Mouse (Mus musculus) A20 (cell line): ENCODE measurements at regions not wholly inside any gene's neighbourhood (a gene's known extent, or its start where the extent isn't known, plus 50 kb on each side); places are given as distances from the start of the nearest gene placed in this dataset.

Experiments used
- DNase-seq: peaks from one replicate; pipeline ENCODE4 v3.0.0-alpha.2; 2011; ENCODE audit warnings: low read depth, low spot score

DNA sequence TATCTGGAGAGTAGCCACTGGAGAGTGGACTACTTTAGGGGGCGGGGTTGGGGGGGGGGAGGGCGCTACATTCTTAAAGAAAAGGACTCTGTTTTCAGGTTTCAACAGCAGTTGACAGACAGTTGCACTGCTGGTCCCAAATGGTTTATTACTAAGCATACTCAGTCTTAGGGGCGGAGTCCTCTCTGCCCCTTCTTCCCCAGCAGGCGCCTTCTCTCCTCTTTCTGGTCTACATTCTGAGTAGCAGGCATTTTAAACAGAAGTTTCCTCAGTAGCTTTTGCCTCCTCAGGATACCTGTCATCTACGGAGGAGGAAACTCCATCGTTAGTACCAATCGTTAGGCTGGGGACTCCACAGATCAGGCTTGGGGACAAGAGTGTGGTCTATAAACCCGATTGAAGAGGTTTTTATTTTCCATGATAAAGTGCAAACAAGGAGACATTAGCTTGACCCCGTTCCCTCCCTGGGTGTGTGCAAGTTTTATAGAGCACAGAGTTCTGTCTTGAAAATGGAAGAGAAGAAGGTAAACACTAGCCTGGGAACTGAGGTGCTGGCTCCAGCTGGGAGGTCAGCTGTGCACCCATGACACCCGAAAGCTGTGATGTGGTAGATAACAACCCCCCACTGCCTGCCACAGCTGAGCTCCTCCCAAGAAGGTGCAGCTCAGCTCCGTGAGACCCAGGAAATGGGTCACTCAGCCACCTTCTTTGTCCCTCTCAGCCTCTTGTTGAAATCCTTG lies 107.8 kb downstream of the Btg1 start:
- peak; percentile 3 for DNase-seq

DNA sequence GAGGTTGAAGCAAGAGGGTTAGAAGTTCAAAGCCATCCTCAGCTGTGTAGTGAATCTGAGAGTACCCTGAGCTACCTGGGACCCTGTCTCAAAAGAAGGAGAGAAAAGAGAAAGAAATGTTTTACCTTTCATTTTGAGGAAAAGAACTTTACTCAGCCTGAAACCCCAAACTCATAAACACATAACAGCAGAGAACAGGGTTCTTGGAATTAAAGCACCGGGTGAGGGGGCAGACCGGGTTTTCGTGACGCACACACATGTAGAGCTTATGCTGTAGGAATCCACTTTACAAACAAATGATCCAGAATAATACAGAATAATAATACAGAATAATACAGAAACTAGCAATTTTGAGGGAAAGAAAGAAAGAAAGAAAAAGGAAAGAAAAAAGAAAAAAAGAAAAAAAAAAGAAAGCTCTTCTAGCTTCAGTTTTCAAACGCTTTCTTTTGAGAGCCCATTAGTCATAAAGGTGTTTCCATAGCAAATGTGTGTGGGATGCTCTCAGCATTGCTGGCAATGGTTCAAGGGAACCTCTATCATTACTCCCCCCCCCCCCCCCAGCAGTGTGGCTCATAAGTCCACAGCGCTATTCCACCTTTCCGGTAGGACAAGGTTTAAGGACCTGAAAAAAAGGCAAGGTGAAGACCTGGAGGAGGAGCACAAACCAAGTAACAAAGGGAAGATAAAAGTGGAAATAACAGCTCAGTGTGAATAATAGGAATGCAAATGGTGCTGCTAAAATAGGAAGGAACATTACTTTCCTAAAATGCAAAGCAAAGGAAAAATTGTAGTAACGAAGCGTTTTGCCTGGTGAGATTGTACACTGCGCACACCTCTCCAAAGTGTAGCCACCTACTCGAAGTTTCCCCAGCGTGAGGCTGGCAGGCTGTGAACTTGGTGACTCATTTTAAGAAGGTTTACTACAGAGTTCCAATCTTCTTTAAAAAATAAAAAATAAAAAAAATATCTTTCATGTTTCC lies 110.3 kb downstream of the Btg1 start:
- DNase-seq = no peak

DNA sequence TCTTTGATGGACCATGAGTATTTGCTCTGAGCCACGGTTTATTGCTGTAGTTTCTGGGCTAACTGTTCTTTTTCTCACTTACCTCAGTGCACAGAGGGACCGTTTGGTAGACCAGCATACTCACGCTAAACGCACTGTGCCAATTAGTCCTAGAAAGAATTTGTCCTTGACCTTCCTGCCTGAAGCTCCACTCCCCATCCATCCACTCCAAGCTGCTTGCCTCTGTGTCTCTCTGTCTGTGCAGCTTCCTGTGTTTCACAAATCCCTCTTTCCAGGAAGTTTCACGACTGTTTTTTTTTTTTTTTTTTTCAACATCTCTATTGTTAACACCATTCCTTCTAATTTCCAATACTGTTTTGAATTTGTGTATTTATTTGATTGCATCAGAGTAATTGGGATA lies 116.8 kb downstream of the Btg1 start:
- no peak for DNase-seq

DNA sequence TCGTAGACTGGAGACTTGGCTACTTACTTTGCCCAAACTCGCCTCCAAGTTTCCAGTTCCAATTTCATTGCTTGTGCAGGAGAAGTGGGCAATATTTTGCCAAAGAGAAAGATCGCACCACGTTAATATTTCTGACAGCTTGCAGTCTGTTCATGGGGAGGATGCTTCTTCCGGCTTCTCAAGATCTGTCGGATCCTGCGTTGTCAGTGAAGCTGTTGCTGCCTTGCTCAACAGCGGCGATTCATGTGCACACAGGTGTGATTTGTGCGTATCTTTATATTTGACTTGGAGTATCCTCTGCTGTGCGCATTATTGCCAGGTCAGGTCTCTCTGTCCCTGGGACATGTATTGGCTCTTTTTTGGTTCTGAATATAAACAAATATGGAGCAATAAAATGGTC lies 118.3 kb downstream of the Btg1 start:
- DNase-seq = no peak

DNA sequence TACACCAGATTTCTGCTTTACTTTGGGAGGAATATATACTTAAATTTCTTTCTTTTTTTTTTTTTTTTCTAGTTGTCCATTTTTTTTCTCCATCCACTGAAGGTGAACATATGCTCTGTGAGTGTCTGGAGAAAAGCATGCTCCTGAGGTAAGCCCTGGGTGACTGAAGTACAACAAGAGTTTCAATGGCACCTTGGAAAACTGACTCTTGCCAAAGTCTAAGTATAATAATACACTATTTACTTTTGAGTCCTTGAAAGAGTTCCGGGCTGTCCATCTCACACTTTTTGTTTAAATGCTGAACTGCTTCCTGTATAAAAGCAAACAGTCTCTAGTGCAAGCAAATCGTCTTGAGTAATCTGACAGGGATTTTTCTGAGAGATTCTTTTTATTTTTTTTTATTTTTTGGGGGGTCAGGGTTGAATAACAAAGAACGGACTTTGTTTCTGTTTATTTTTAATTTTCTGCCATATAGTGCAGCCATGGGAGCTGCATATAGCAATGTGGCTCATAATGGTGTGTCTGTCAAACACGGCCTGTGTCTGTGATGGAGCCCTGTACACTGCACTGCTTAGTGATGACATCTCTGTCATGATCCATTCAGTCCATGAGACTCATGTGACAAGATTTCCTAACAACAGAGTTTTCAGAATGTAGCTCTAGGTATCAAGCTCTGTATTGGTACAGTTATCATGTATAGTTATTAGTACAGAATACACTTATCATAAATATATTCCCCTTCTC lies 119.3 kb downstream of the Btg1 start:
- DNase-seq = no peak

DNA sequence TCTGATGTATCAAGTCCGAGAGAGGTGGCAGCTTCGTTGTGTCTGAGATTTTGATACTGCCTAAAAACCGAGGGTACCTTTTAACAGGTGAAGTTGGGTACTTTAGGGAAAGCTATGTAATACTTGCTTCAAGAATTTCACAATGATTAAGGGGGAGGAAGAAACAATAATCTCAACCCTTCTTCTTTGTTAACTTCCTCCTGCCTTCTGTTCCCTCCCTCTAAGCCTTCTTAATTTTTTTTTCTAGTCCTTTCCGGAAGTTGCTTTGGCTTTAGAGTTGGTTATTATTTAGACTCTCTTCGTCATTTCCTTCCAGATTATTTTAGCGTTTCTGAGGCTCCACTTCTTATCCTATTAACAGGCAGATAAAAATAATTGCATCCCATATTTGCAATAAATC lies 121.2 kb downstream of the Btg1 start:
- no peak for DNase-seq

DNA sequence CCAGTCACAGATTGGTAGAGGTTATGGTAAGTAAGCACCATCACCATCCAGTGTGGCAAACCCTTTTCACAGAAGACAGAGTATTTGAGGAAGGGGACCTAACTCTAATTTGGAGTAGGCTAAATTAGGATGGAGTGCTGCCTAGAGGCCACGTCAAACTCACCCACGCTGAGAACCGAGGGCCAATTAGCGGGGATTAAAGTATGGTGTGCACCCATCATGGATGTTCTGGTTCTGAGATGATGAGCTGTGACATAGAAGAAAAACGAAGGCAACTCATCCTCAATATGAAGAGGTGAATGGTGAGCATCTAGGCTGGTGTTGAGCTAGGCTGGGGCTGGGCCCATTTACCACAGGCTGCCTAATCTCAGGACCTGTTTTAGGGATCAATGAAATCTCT lies 121.8 kb downstream of the Btg1 start:
- DNase-seq = no peak

DNA sequence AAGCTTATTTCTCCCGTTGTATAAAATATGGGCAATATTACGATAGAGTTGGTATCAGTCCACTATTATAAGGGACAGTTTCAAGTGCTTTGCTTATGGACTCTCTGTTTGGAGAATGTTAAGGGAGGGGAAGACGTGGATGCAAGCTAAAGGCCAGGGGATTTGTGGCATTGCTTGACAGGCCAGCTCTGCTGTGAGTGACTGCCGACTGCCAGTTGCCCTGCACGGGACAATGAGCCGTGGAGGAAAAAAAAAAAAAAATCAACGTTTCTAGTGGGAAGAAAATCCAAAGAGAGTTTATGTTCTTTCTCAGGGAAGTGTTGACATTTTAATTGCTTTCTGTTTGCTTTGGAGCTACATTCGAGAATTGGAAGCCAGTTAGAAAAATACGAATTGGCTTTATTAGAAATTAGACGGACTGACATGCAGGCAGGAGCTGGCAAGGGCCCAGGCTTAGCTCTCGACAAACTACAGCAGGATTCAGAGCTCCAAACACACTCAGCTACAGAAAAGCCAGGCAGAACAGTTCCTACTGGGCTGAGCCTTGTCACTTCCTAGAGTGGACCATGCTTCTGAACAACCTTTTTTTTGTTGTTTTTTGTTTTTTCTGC lies 127.5 kb downstream of the Btg1 start:
- DNase-seq = no peak

DNA sequence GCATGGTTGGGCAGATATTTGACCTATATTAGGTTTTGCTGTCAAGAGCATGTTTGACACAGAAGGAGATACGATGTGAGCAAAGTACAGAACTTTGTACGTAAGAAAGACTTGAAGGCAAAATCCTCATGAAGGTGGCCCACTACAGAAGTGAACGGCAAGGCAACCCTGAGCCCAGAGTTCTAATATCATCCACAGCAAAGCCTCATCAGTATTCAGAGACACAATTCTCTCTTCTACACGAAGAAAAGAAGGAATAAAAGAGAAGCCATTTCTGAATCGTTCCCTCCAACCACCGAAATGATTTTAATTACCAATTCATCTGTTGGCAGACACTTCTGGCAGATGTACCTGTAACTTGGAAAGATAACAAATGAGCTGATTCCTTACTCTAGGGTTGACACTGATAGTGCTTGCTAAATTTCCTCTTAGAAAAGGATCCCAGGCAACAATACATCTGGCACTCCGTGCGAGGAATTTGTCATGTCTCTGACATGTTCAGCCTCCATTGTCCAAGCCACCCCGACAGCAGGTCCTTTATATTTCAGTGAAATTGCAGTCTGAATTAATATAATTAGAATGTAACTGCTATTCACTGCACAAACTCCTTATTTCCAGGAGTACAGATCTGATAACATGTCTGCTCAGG lies 130.3 kb downstream of the Btg1 start:
- no peak for DNase-seq

DNA sequence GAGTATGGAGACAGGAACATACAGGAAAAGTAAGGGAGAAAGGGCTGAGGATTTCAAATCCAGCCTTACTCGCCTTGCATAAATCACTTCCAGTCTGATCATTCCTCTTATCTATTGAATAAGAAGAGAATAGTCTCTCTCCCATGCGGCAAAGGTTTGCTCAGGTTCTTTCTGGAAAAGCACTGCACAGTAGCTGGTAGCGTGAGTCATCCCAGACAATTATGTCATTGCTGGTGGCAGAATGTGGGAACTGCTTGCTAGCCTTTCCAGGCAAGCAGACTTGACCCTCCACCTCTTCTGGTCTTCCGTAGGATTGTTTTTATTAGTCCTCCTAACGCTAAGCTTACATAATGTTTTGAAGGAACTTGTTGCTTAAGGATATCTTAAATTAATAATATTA lies 134.1 kb downstream of the Btg1 start:
- no peak for DNase-seq

DNA sequence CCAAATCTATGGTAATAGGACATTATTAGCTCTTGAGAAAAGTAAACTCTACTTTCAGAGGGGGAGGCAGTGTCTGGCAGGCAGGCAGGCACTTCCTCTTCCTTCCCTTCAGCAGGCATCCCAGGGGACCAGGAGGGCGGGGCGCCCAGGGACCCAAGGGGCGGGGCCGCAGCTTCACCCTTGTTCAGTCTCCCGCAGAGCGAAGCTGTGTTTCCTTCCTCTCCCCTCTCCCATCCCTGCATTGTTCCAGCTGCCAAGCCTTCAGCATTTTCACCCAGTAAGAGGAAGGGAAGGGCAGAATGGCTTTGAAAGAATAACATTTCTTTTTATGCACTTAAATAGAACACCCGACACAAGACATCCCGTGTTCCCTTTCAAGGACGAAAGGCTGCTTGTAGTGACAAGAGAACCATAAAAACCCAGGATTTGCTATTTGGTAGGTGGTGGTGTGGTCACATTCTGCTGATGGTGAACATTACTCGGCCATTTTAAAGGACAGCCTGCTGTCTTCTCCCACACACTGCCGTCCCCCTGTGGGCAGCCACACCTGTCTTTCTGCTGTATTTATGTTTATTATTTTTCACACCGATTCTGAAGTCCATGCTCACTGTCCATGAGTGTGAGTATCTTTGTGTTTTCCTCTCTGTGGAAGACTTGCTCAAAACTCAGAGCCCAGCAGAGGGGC lies 134.9 kb downstream of the Btg1 start:
- DNase-seq = peak; percentile 88

DNA sequence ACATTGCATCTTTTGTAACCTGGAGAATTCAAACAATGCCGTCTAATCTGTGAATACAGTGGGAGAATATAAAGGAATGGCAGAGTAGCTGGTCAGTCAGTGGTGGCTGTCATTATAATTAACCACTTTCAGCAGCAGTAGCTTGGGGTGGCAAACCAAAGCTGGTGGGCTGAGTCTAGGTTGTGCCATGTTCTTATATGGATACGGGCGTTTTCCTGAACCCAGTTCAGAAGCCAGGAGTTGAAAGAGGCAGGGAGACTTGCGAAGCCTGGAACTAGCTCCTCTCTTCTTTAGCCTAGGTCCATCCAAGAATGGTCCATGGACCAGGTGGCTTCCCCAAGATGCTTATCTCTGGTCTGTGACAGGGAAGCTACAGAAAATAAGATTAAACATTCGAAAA lies 135.7 kb downstream of the Btg1 start:
- DNase-seq = no peak

DNA sequence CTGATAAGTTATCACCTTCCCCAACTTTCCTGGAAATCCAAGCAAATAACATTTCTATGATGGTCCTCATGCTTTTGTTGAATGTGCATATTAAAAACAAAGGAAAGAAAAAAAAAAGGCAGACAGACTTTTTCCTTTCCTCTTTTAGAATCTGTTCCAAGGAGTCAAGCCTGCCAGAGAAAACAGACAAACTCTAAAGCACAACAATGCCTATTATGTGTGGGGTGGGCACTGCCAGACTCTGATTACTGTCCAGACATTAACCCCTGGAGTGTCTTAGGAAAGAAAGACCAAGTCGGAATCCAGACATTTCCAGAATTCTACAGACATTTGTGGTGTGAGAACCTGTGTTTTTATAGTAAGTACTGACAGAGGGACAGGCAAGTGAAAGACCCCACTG lies 136.7 kb downstream of the Btg1 start:
- DNase-seq = no peak

DNA sequence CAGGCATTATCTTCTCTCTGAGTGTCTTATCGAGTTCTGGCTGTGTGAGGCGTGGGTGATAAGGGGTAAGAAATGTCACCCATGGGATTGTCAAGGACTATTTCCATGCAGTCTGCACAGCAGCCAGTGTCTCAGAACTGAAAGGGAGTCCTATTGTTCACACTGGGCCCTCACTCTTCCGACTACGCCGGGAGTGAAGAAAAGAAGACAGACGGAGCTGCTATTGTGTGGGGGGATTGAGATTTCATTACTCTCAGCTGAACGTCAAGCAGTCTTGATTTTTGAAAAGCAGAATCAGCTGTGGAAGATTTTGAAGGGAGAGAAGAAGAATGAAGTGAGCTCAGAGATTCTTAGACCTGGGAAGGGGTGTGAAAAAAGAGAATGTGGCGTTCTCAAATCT lies 138.9 kb downstream of the Btg1 start:
- no peak for DNase-seq

DNA sequence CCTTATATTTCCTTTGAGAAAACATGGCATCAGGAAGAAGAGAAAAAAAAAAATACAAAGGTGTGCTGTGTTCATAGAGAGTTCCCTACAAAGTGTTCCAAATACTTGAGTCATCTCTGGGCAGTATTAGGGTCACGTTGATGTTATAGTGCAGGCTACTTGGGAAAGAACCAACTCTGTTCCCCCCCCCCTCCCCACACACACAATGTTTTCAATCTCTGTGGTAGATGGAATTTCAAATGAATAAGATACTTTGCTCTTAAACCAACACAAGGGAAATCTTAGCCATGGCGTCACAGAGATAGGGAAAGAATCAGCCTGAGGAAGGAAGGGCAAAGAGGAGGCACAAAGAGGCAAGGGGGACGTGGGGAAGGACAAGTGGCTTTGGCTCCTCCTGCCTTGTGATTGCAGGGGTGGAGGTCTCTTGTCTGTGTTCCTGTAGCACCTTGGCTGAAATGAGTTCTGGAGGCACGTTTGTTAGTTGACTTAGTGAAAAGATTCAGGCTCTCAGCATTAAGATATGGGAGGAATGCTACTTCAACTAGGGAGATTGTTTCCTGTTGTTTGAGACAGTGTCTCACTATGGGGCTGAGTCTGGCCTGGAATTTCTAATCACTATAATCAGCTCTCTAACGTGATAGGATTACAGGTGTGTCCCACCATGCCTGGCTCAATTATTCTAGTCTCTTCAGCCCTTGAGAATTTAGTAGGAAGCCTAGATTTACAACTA lies 139.7 kb downstream of the Btg1 start:
- no peak for DNase-seq

DNA sequence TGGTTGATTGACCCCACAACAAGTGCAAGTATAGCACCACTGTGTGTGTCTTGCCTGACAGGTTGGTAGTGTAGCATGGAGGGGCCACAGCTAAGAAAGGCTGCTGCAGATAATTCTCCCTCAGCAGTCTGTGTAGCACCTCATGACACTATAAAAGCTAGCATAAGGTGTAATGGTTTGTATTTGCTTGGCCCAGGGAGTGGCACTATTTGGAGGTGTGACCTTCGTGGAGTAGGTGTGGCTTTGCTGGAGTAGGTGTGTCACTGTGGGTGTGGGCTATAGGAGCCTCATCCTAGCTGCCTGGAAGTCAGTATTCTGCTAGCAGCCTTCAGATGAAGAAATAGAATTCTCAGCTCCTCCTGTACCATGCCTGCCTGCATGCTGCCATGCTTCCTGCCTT lies 140.5 kb downstream of the Btg1 start:
- DNase-seq = no peak

DNA sequence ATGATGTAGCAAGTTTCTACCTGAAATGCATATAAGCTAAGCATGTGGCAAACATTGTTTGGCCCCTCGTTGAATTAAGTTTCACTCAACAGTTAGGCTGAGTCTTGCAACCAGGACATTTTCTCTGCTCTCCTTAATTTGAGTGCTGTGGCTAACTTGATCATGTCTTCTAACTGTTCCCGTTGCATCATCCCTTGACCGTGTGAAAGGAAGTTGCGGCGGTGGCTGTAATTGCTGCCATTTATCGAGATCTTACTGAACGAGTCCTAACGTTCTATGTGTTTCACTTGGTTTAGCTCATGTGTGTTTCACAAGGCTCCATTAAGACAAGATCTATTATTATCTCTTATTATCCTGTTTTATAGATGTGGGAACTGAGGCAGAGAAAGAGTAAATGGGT lies 144.8 kb downstream of the Btg1 start:
- no peak for DNase-seq

DNA sequence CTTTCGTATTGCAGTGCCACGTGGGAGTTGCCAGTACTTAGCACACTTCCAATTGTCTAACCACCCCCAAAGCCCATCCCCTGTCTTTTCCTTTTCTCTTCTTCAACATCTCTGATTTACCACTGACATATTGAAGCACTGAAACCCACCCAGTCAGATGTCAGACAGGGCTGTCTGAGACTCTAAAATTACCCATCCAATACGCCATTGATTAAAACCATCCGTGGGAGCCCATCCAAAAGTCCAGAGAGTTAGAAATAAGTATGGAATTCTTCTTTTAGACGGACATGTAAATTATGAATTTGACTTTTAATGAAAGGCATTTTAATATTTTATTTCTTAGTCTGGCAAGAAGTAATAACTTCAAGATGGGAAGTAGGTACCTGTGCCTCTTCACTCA lies 148.8 kb downstream of the Btg1 start:
- no peak for DNase-seq

DNA sequence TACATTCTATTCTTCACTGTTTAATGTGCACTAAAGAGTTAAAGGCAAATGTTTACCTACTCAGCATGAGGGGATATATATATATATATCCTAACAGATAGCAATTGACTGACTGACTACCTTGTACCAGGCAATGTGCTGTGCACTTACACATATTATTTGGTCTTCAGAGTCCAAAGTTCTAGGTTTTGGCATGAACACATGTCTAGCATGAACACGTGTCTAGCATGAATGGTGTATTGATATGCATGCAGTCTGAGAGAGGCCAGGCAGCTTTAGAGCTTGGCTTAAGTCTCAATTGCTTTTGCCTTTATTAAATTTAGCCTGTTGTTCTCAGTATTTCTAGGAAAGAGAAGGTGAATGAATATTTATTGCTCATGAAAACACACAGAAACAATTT lies 161.4 kb downstream of the Btg1 start:
- DNase-seq = no peak

DNA sequence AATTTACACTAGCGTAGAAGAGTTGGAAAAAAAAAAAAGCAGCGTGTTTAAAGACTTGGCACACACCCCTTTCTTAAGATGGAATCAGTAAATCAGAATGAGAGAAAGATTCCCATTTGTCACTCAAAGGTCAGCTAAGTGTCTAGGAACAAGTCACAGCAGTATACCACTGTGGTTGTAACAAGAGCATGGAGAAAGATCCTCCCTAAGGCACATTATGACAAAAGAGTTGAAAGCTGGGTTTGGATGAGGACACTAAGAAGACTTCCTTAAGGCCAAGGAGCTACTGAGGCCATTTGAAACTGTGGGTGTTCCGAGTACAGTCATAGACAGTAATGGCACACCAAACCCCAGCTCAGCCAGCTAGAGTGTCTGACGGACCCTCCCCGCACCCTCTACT lies 167.2 kb downstream of the Btg1 start:
- DNase-seq = no peak
